Mouse (Mus musculus) adrenal gland, postnatal 25 days (tissue): ENCODE data around the gene Rbl1. TPM values are rescaled to one million over a fixed set of nuclear protein-coding genes. Genes with fewer than 3 reads are reported as not detected.
"Not testable (repeated sequence)": the region's sequence is repeated elsewhere in the genome, so short reads cannot be mapped to it uniquely, and the experiment has no call there.

Source experiments
- DNase-seq: peaks from one replicate; pipeline ENCODE4 v3.0.0; 2021; ENCODE audit warnings: mixed read lengths
- long read RNA-seq: library from polyadenylated mRNA; stranded (forward); transcript quantifications from one replicate; pipeline ENCODE4 v2.0.0, GENCODE M21; 2021
- total RNA-seq: library from RNA; stranded (reverse); gene quantifications from 2 replicates; pipeline ENCODE4 v1.2.3, GENCODE M21; 2021

The Rbl1 gene
- 8.8 and 9.0 TPM in 2 replicates for total RNA-seq
- long read RNA-seq, partial matches to known transcripts: 2 of 3 reads
- long read RNA-seq, other reads (novel, unspliced or antisense): 1 of 3 reads

GRCm38 (mm10) chr2:157204366-157205218 lies at the start of gene Rbl1:
Gene Rbl1 (minus strand): TSS chr2:157204534.
- peak; percentile 89 for DNase-seq

- no peak for DNase-seq
Observed at GRCm38 (mm10) chr2:157248111-157248510, 43.8 kb upstream of the Rbl1 start.

GRCm38 (mm10) chr2:157245603-157246002 lies 41.3 kb upstream of the Rbl1 start:
- DNase-seq: no peak

GRCm38 (mm10) chr2:157245001-157245400 lies 40.7 kb upstream of the Rbl1 start:
- peak; percentile 4 for DNase-seq

GRCm38 (mm10) chr2:157235946-157236345 lies 31.6 kb upstream of the Rbl1 start:
- no peak for DNase-seq

DNA sequence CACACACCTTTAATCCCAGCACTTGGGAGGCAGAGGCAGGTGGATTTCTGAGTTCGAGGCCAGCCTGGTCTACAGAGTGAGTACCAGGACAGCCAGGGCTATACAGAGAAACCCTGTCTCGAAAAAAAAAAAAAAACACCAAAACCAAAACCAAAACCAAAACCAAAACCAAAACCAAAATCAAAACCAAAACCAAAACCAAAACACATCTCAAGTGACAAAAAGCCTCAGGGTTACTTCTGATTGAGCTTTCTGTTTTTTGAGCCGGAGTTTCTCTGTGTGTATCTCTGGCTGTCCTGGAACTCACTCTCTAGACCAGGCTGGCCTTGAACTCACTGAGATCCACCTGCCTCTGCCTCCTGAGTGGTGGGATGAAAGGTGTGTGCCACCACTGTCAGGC lies 17.6 kb upstream of the Rbl1 start:
- not testable (repeated sequence) for DNase-seq

DNA sequence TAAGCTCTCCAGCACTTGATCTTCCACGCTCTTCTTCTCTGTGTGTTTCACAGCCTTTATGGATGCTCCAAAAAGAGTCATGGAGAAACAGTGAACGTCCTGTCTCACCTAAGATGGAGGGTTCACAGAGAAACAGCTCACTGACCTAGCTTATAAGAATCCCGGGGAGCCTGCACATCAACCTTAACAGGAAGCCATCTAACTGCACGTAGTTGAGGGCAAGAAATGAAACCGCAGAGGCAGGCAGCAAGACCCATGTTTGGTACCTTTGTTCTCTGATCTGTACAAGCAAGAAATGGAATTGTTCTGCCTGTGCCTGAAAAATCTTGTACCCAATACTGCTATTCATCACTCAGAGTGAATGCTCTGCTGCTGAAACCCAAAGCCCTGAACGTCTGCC lies 15.8 kb upstream of the Rbl1 start:
- DNase-seq: no peak

GRCm38 (mm10) chr2:157211731-157212130 lies 7.4 kb upstream of the Rbl1 start:
- DNase-seq: no peak

- DNase-seq: peak; percentile 40
Observed at GRCm38 (mm10) chr2:157203459-157204365, 622 bp downstream of the Rbl1 start.

GRCm38 (mm10) chr2:157203026-157203425 lies 1.3 kb downstream of the Rbl1 start:
- DNase-seq: no peak

DNA sequence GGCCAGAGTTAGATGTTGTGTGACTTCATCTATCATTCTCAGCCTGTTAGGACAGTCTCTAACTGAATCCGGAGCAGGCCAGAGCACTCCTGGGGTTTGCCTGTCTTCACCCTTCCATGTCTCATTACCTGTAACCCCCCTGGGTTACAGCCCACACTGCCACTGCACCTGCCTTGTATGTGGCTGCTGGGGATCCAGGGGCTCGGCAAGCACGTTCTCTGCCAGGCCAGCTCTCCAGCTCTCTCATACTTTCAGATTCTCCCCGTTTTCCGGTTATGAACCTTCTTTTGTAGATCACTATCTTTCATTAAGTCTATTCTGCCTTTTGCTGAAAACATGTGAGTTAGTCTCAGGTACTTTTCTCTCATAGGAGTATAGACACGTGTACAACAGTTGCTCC lies 2.0 kb downstream of the Rbl1 start:
- peak; percentile 2 for DNase-seq

DNA sequence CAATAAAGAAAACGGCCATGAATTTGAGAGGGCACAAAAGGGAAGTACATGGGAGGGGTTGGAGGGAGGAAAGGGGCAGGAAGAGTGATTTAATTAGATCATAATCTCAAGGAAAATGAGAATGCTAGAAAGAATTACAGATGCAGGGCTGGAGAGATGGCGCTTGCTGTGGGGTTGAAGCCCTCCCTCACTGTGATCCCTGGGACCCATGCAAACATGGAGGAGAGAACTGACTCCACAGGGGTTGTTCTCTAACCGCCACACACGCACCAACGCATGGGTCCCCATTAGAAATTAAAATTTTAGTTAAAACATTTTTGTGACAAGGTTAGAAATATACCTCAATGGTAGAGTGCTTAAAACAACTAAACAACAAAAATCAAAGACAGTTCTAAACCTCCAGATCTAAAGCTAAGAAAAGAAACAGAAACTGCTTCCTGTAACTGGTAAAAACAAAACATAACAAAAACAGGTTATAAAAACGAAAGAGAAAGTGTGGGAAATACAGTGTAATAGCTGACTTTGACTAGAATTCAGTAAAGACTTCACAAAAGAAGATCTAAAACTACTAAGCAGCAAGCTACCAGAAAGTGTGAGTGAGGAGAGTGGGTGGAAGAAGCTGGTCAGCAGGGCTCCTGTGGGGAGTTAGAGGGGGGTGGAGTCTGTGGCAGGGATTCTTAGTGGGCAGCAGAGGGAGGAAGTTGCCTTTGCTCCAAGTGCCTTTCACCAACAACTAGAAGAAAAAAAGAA lies 3.1 kb downstream of the Rbl1 start:
- DNase-seq: peak; percentile 3

- not testable (repeated sequence) for DNase-seq
Observed at GRCm38 (mm10) chr2:157198405-157198804, 5.9 kb downstream of the Rbl1 start.

GRCm38 (mm10) chr2:157190651-157191050 lies 13.7 kb downstream of the Rbl1 start:
- DNase-seq: no peak

- DNase-seq: no peak
Observed at GRCm38 (mm10) chr2:157187223-157187622, 17.1 kb downstream of the Rbl1 start.

- DNase-seq: no peak
Observed at GRCm38 (mm10) chr2:157186504-157186903, 17.8 kb downstream of the Rbl1 start.

GRCm38 (mm10) chr2:157185022-157185660 lies 19.2 kb downstream of the Rbl1 start:
- no peak for DNase-seq

DNA sequence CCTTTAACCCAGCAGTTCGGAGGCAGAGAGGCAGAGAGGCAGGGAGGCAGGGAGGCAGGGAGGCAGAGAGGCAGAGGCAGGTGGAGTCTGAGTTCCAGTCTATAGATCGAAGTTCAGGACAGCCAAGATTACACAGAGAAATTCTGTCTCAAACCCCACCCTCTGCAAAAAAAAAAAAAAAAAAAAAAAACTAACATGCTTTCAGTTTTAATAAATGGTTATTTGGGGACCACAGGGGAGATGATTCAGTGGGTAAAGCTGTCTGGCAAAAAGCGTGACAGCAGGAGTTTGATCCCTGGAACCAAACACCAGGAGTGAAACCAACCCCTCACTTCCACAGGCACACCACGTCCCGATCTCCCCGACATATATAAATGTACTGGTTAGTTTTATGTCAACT lies 26.2 kb downstream of the Rbl1 start:
- DNase-seq: no peak

DNA sequence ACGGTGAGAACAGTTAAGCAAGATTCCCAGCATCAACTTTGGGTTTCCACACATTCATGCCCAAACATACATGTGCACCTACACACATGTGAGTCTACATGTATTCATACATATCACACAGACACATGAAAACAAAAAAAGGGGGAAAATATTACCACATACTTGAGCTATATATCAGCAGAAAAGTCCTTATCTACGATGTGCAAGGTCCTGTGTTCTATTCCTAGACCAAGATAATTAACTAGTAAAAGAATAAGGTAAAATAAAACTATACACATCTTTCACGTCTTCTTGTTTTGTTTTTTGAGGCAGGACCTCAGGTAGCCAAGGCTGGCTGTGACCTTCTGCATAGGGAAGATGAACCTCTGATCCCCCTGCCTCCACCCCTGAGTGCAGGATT lies 28.1 kb downstream of the Rbl1 start:
- no peak for DNase-seq

DNA sequence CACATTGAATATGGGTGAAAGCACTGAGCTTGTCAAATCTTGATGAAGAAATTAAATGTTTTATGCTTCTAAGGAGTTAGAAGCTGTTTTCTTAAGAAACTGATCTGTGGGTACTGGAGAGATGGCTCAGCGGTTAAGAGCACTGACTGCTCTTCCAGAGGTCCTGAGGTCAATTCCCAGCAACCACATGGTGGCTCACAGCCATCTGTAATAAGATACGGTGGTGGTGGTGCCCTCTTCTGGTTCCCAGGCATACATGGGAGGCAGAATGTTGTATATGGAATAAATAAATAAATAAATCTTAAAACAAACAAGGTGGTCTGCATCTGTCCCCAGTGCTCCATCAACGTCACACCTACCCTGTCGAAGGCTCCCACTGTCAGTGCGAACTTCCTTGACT lies 29.9 kb downstream of the Rbl1 start:
- no peak for DNase-seq

- DNase-seq: no peak
Observed at GRCm38 (mm10) chr2:157173555-157173954, 30.8 kb downstream of the Rbl1 start.

DNA sequence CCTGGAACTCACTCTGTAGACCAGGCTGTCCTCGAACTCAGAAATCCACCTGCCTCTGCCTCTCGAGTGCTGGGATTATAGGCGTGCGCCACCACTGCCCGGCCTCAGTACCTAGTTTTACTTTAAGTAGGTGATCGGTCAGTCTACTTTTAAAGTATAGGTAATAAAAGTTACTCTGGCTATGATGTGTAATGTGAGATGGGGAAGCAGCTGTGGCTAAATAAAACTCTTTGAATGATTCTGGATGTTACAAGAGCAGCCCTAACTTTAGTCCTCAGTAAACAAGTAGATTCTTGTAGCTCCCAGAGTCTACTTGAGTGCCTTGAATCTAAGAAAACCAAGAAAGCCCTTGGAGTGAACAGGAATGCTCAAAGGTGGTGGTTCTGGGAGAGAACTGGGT lies 31.4 kb downstream of the Rbl1 start:
- DNase-seq: no peak
